Mouse (Mus musculus) brain, embryonic 18.5 days (tissue): ENCODE results near the gene Slmap.
"Not testable (repeated sequence)": the region's sequence is repeated elsewhere in the genome, so short reads cannot be mapped to it uniquely, and the experiment has no call there.

Experiments
- DNase-seq: peaks from one replicate; pipeline ENCODE4 v3.0.0-alpha.2; 2012; ENCODE audit warnings: low read depth, low spot score

Slmap gene

DNA sequence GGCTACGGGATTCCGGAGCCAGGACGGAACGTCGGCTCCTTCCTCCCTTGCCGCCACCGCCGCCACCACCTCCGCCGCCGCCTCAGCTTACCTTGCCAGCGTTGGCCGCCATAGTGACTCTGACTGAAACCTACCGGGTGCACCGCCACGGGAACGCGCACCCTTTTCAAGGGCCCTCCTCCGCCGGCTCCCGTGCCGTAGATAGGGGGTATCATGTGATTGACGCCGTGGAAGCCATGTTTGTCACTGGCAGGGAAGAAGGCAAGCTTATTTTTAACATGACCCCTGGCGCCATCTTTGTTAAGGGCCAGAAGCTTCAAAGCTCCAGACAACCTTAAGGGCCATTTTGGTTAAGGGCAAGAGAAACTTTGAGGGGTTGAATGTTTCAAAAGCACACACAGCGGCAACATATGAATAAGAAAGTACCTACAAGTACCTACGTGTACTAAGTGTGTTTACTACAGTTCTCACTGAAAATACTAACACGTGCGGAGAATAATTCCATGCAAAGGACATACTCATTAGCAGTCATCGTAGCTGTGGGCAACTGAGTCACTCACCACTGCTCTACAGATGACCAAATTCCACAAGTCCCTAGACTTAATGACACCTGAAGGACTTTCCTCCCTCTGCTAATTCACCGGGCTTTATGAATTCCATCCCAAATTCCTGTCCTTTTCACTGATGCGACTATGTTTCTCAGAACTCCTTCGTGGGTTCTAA, at the start of gene Slmap:
Slmap (minus strand) TSS at position 175 of the 723 bp plus-strand sequence.
- peak; percentile 98 for DNase-seq

- DNase-seq: no peak
Observed at GRCm38 (mm10) chr14:26583645-26584044, 48.9 kb upstream of the Slmap start.

- DNase-seq: peak; percentile 76
Observed at GRCm38 (mm10) chr14:26579346-26580343, 44.9 kb upstream of the Slmap start.

GRCm38 (mm10) chr14:26578791-26579191, 44.1 kb upstream of the Slmap start:
- no peak for DNase-seq

- DNase-seq: no peak
Observed at GRCm38 (mm10) chr14:26576255-26576780, 41.6 kb upstream of the Slmap start.

- not testable (repeated sequence) for DNase-seq
Observed at GRCm38 (mm10) chr14:26573556-26573955, 38.8 kb upstream of the Slmap start, which contains the start of gene Dennd6a. TSS of gene Dennd6a (plus strand) at chr14:26573856.

DNA sequence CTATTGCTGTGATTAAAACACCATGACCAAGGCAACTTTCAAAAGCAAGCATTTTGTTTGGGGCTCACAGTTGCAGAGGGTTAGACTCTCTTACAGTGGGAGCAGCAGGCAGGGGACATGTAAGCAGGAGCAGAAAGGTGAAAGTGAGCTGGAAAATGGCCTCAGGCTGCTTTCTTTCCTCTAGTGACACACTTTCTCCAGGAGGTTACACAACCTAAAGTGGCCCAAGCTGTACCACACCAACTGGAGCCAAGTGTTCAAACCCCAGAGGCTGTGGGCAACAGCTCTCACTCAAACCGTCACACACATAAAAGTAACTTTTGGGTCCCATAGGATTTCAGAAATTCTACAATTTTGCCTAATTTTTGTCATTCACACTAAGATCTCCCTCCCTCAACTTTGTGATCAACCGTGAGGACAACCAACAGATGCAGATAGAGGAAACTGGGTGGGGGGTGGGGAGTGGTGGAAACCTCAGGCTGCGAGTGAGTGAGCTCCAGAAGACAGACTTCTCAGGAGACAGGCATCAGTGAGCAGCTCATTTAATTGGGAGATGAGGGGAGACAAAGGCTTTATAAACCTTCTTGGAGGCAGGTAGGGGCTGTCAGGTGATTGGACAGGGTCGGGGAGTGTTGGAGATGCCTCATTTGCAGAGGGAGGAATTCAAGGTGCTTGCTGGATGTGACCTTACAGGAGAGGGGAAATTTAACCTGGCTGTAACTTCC, 37.4 kb upstream of the Slmap start:
- no peak for DNase-seq

DNA sequence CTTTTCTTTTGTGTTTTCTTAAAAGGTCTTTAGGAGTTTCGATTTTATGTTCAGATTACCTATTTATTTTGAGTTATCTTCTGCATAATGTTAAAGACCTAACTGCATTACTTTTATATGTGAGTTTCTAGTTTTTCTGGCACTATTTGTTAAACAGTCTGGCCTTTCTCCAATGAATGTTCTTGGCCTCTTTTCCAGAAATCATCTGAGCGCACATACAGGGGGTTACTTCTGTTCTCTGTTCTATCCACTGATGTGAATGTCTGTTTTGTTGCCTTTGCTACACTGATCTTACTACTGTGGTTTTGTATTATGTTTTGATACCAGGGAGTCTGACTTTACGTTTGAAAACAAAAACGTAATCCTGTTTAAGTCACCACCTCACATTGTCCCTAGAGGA, 35.1 kb upstream of the Slmap start:
- no peak for DNase-seq

DNA sequence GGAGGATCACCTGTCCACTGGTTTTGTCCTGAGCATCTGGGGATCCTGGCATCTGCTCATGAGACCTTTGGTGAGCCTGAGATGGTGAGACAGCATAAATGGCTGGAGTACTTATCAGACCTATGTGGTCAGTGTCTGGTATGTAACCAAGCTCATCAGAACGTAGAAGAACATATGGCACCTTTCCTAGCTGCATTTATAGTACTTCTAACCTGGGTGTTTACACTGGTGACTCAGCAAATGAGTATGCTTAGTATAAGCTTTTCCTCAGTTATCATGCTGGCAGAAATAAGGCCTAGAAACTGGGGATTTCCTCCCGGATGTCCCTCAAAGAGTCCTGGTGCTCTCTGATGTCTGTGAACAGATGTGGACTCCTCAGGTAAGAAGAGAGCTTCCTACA, 27.5 kb upstream of the Slmap start:
- no peak for DNase-seq

DNA sequence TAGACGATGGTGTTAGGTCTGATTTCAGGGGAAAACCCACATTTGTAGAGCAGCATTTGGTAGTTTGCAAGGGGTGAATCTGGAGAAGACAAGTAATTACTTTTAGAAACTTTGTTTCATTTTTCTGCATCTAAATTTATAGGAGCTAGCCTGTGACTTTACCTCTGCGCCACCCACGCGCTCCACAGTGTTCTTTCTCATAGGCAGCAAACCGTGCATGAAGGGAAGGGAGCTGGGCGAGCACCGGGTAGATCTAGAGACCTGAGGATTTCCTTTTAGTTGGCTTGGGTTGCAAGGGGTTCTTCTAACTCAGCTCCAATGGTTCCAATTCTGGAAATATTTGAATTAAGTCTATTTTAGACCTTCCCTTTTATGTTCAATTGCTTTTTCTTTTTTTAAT, 23.8 kb upstream of the Slmap start:
- no peak for DNase-seq

DNA sequence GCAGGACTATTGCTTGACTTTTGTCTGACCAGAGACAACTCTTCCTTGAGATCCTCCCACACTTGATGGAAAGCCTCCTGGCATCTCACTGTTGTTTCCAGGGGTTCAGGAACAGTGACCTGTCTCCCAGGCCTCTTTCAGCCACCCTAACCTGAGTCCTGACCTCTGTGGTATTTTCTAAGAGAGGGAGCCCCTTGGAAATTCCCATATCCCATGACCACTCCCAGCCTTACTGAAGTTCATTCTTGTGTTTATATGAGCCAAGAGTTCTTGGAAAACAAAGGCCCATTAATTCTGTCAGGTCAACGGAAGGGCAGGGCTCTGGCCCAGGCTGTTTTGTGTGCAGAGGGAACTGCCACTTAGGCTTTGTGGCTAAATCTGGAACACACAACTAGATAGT, 22.9 kb upstream of the Slmap start:
- DNase-seq: no peak

DNA sequence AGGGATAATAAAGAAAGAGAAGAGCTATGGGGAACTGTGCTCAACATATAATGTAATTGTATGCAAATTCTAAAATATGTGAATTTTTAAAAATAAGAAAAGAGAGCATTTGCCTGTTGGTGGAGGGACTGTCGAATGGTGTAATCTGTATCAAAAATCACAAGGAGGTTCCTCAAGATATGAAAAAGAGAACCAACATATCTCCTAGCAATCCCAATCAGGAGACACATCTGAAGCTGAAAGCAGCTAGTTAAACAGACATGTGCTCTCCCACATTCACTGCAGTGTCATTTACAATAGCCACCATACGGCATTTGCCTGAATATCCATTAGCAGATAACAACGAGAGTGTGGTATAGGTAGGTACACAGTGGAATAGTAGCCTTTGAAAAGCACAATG, 18.1 kb upstream of the Slmap start:
- no peak for DNase-seq

DNA sequence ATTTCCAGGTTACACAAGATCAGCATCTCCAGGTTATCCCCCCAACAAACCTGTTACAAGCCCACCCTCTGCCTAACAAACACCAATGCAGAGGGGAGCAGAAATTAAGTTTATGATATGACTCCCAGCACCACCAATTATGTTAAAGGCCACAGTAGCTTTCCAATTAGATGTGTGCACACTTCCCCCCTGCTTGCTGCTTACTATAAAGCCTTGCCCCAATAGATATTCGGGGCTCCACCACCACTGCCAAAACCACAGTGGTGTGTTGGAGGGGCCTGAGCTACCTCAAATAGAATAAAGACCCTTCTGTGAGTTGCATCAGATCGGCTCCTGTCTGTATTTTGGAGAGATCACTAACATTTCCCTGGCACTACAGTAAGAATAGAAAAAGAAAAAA, 17.7 kb upstream of the Slmap start:
- DNase-seq: no peak

DNA sequence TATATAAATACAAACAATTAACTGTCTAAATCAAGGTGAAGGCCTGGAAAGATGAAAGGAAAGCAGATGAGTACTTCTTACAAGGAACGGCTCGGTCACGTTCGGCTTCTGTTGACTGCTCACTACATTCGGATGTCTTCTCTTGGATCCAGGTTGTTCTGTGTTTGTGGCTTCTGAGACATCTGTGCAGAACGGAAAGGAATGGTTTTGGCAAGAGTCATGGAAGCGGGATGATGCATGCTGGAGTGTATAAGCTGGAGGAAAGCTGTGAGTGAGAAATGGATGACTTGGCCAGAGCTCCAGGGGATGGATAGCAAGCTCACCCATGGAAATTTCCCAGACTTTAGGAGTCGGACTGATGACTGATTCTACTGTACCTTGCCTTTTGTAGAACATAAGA, 16.0 kb upstream of the Slmap start:
- DNase-seq: no peak

DNA sequence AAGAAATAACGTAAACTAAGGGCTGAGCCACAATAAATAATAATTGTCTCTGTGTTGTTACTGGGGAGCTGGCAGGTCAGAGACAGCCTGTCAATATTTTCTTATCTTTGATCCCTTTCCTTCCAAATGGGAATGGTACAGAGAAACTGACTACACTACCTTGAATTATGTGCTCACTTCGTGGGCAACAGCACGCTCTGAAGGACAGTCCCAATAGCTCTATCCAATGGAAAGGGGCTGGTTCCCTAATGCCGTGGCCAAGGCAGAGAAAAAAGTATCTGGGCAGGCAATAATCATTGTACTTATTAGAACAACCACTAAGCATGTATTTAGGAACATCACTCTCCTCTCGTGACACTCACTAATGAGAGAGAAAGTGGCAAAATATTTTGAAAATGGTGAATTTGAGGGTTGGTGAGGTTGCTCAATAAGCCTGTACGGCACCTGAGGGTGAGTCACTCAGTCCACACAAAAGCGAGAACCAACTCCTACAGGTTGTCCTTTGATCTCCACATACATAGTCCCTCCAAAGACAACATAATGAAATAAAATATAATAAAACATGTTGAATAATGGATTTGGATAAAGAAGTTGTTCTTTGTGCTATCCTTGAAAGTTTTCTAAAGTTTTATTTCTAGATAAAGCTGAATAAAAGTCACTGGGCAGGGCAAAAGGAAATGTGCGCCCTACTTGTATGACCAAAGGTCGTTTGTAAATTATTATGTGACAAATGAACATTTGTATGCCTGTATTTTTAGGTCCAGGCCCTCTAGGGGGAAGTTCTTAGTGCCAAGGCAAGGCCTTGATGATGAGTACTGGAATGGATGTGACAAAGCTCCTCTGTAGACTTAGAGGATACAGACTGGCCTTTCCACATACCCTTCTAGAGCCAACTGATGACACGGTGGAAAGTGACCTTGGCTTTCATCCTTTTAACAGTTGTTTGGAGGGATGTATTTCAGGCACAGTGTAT, 13.1 kb upstream of the Slmap start:
- no peak for DNase-seq

- DNase-seq: no peak
Observed at GRCm38 (mm10) chr14:26542136-26542535, 7.4 kb upstream of the Slmap start.

DNA sequence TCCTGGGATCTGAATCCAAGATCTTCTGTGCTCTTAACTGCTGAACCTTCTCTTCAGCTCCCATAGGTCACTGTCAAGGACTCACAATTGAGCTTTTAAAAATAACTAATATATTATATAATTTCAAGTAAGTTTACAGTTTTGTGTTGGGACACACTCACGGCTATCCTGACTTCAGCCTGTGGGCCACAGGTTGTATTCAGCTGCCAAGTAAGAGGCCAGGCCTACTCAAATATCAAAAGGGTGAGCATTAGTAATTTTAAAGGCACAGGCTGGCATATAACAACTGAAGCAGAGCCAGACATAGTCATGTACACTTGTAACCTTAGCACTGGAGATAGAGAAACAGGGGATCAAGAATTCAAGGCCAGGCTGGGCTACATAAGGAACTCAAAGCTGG, 5.8 kb upstream of the Slmap start:
- no peak for DNase-seq

DNA sequence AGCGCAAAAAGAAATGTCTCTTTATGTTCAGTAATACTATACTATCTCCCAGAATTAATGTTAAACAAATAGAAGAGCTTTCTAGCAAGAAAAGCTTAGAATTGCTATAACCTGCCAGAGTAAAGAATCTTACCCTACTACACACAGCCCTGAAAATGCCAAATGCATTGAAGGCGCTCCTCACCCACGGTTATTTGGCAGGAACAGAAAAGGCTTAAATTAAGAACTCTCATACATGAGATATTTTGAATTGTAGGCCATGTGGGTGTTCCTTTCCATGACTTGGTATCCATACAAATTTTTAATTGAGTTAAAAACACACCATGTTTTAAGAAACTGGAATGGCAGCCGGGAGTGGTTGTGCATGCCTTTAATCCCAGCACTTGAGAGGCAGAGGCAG, 4.5 kb upstream of the Slmap start:
- DNase-seq: no peak

DNA sequence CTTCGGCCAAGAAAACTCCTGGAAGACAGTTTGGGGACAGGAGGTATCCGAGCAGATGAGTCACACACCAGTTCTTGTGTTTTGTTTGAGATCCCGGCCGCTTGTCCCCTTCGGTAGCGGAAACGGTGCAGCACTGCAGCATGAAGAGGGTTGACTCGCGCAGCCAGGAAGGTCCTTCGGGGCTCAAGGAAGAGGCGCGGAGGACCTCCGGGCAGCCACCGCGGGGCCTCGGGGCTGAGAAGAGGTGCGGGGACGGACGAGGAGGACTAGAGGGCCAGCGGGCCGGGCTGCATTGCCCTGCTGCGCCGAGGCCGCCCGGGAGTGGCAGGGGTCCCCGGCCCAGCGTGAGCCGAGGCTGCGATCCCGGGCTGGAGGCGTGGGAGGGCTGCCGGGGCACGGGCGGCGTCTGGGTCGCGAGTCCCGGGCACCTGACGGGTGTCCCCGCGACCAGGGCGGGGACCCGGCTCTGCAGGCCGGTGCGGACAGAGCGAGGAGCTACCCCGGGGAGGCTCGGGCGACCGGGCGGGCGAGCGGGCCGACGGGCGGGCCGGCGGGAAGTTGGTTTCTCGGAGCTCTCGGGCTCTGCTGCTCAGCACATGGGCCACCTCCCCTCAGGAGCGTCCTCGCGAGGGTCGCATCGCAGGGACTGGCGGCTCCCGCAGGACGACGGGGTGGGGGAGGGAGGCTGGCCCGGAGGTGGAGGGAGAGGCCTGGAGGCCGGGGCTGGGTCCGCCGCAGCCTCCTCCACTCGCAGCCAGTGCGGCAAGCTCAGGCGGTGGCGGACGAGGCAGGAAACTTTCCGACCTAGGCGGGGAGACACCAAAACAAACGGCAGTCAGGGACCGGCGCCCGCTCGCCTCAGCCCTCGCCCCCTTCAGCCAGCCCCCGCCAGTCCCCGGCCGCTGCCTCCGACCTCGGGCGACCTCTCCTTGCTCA, 642 bp downstream of the Slmap start:
- no peak for DNase-seq
